Mouse (Mus musculus): ENCODE measurements around the gene Ncapg. TPM values are rescaled to one million over a fixed set of nuclear protein-coding genes. Genes with fewer than 3 reads are reported as not detected.

Ncapg gene
- polyA plus RNA-seq (2012; rRNA removed): 0.12 and 0.30 TPM in 2 replicates

DNA sequence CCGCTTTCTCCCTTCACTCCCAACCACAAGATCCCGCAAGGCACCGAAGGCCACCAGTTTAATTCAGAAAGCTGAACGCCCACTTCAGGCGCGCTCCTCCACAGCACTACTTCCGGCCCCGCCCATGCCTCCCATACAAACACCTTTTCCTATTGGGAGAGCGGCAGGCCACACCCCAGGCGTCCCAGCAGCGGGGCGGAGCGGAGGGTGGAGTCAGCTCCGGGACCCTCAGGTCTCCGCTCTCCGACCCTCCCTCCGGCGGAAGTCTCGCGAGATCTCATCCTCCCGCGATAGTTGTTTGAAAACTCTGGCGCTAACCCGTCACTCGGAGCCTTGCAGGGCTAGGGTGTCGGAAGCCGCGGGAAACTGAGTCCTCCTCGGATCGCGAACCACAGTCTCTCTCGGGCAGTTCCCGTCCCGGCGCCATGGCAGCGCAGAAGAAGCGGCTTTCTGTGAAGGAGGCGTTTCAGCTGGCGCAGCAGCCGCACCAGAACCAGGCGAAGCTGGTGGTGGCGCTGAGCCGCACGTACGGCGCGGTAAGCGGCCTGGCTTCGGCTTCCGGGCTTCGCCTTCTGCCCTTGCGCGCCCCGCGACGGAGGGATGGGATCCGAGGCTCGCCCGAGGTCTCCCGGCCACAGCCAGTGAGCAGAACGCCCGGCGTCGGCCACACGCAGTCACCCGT lies at the start of gene Ncapg:
Gene Ncapg, plus strand, starts transcription at position 322 of the 682 bp plus-strand sequence.

DNA sequence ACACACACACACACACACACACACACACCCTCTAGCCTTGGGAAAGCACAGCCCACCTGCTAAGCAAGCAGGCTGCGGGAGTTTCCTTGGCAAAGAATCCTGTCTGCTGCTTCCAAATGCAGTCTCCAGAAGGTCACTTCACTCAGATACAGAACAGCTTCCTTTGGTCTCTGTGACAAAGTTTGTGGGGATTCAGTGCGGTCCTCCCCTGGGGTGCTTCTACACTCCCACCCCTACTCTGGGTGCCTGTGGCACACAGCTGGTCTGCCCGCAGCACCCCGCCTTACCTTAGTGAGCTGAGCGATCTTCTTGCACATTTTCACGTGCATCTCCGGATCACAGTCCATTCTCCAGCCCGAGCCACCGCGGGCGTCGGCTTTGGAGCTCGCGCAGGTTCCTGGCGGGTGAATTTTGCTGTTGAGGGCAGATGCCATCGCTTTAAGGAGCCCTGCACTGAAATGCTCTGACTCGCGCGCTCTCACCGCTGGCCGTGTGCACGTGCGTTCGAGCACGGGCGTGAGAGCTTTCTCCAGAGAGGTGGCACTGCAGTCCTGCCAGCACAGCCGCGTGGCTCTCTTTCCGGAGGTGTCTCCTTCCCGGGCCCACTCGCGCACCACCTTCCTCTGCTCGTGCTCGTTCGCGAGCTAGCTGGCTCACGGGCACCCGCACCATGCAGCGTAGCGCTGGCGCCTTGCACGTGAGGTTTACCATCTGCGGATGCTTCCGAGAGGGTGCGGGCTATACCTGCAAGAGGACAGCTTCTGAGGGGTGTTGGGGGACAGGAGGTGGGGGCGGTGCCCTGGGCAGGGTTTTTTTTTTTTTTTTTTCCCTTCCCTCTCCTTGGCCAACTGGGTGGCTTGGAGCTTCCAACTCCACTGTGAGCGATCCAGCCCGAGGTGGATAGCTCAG lies 30.7 kb upstream of the Ncapg start, which contains the start of gene Fam184b:
Gene Fam184b, minus strand, starts transcription at position 809 of the 909 bp plus-strand sequence.

Other genes with a start within 250 kb of the Ncapg start
- 21.5 and 28.3 TPM in 2 replicates for gene Qdpr, start 219.7 kb upstream of the Ncapg start, polyA plus RNA-seq (2012; rRNA removed)
- gene Clrn2, start 216.2 kb upstream of the Ncapg start, polyA plus RNA-seq (2012; rRNA removed): not detected in 2 replicates
- 3.0 and 3.6 TPM in 2 replicates for gene Lap3, start 176.5 kb upstream of the Ncapg start, polyA plus RNA-seq (2012; rRNA removed)
- gene Med28, start 149.7 kb upstream of the Ncapg start, polyA plus RNA-seq (2012; rRNA removed): 53.1 and 75.0 TPM in 2 replicates
- gene Fam184b, start 30.3 kb upstream of the Ncapg start, polyA plus RNA-seq (2012; rRNA removed): 0.06 and 0.15 TPM in 2 replicates
- gene Lcorl, start 187.7 kb downstream of the Ncapg start, polyA plus RNA-seq (2012; rRNA removed): 0.42 and 0.70 TPM in 2 replicates

All from stomach, adult 2 months (tissue).